Mouse (Mus musculus): Measurements from ENCODE around the gene Tmem156. TPM values are rescaled to one million over a fixed set of nuclear protein-coding genes. Genes with fewer than 3 reads are reported as not detected.

The Tmem156 gene
- polyA plus RNA-seq, 1 experiment from 2014 or later = not detected

DNA sequence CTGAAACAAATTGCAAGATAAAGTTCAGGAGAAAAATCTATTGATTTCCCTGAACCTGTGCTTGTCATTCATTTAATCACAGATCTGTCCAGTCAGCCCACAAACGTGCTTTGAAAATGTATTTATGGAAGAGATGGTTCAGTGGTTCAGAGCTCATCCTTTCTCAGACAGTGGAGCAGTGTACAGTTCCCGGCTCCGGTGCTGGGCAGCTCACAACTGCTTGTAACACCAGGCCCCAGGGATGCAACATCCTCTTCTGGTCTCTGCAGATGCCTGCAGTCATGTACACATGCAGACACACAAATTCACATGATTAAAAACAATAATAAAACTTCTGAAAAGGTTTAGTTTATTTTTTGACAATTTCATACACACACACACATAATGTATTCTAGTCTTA, 40.4 kb downstream of the Tmem156 start:
- no peak overlapping the region for H3K27ac ChIP-seq (ENCODE audit: low read depth, low read length)
- H3K4me3 ChIP-seq (ENCODE audit: low read depth, low read length) = no peak overlapping the region
- no peaks in the 10 kb centered on the region for H3K9me3 ChIP-seq (replicated peaks; ENCODE audit: control insufficient read depth, low read length)
- H3K9ac ChIP-seq (ENCODE audit: low read depth, low read length) = no peak overlapping the region
- WGBS (ENCODE audit: insufficient replicate concordance) = 84% methylated on average over 3 of the region's 3 CpGs
- H3K4me1 ChIP-seq (ENCODE audit: control insufficient read depth, insufficient read depth, low read length) = no peaks in the 10 kb centered on the region
- ATAC-seq (replicated peaks; ENCODE audit: insufficient number of reproducible peaks, low FRiP score, low TSS enrichment) = no peak
- H3K36me3 ChIP-seq (ENCODE audit: control insufficient read depth, insufficient read depth, low read length) = no peaks in the 10 kb centered on the region
- H3K27me3 ChIP-seq (ENCODE audit: control insufficient read depth, insufficient read depth, low read length) = no peaks in the 10 kb centered on the region
- H3K4me2 ChIP-seq = no peak overlapping the region

DNA sequence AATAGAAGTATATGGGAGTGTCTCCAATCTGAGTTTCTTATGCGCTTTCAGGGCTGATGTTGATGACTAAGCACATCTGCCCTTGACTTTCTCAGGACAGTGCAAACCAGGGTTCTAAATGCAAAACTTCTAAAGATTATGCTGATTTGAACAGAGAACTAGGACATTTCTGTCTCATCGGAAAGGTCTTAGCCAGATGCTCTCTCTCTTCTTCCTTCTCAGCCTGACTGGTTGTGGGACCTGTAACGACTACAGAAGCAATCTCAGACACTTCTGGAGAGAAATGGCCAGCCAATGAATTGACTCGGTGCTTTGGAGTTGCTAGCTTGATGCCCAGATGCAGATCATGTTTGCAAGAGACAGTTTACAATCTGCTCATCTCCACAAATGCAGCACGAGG, 42.1 kb downstream of the Tmem156 start:
- H3K27me3 ChIP-seq (ENCODE audit: control insufficient read depth, insufficient read depth, low read length) = no peaks in the 10 kb centered on the region
- no peaks in the 10 kb centered on the region for H3K36me3 ChIP-seq (ENCODE audit: control insufficient read depth, insufficient read depth, low read length)
- H3K4me1 ChIP-seq (ENCODE audit: control insufficient read depth, insufficient read depth, low read length) = no peaks in the 10 kb centered on the region
- no peak overlapping the region for H3K27ac ChIP-seq (ENCODE audit: low read depth, low read length)
- H3K9ac ChIP-seq (ENCODE audit: low read depth, low read length) = no peak overlapping the region
- H3K4me3 ChIP-seq (ENCODE audit: low read depth, low read length) = no peak overlapping the region
- no peak for ATAC-seq (replicated peaks; ENCODE audit: insufficient number of reproducible peaks, low FRiP score, low TSS enrichment)
- no peaks in the 10 kb centered on the region for H3K9me3 ChIP-seq (replicated peaks; ENCODE audit: control insufficient read depth, low read length)
- no peak overlapping the region for H3K4me2 ChIP-seq
- 76% methylated on average over 5 of the region's 5 CpGs for WGBS (ENCODE audit: insufficient replicate concordance)

DNA sequence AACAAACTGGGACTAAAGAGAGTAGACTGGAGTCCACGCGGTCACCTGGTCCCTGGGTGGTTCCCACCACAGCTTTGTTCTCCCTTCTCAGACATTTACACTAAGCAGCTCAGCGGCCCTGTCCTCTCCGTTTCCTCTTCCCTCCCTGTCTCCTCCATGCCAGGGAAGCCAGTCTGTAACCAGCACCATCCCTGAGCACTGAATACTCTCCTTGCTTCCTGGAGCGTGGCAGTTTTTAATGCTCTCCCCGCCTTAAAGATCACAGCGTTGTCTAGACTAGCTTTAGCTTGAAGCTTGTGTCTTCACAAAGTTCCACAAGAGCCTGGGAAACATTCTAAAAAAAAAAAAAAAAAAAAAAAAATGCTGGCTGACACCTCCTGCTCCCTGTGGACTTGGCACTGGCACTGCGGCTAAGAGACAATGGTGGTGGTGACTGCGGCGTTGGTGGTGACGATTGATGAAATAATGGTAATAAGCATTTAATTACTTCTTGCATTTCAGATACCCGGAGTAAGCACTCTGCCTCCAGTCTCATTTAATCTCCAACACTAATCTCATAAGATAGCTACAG, 44.6 kb downstream of the Tmem156 start:
- H3K27ac ChIP-seq (ENCODE audit: low read depth, low read length) = no peak overlapping the region
- H3K4me2 ChIP-seq = no peak overlapping the region
- no peak overlapping the region for H3K4me3 ChIP-seq (ENCODE audit: low read depth, low read length)
- no peak overlapping the region for H3K9ac ChIP-seq (ENCODE audit: low read depth, low read length)
- H3K27me3 ChIP-seq (ENCODE audit: control insufficient read depth, insufficient read depth, low read length) = no peaks in the 10 kb centered on the region
- 62% methylated on average over 12 of the region's 12 CpGs for WGBS (ENCODE audit: insufficient replicate concordance)
- no peaks in the 10 kb centered on the region for H3K4me1 ChIP-seq (ENCODE audit: control insufficient read depth, insufficient read depth, low read length)
- no peaks in the 10 kb centered on the region for H3K9me3 ChIP-seq (replicated peaks; ENCODE audit: control insufficient read depth, low read length)
- no peaks in the 10 kb centered on the region for H3K36me3 ChIP-seq (ENCODE audit: control insufficient read depth, insufficient read depth, low read length)
- ATAC-seq (replicated peaks; ENCODE audit: insufficient number of reproducible peaks, low FRiP score, low TSS enrichment) = no peak

DNA sequence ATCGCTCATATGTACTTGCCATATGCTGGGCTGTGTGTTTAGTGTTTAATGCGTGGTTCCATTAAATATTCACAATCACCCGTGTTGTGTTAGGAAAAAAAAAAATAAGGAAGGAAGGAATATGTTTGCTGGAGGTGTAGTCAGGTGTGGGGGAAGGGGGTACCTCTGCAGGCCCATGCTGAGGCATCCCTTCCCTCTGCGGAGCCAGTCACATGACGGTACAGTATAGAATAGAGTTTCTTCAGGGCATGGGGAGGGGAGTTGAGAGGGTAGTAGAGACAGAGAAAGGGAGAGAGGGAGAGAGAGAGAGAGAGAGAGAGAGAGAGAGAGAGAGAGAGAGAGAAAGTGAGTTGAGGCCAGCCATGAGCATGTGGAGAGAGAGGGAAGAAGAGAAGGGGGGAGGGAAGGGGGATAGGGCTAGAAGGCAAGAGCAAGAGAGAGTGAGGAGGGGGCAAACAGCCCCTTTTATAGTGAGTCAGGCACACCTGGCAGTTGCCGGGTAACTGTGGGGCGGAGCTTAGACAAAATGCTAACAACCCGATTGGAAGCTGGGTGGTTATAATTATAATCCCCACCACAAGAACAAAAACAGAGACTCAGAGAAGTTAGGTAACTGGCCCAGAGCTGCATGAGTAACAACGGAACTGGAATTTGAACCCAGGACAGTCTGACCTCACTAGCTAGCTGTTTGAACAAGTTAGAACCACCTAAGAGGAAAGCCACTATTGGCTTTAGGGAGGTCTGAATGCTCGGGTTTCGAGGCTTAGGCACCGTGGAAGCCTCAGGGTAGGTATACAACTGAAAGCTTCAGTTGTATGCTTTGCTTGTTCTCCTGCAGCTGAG, 45.3 kb downstream of the Tmem156 start:
- H3K27ac ChIP-seq (ENCODE audit: low read depth, low read length) = no peak overlapping the region
- no peak overlapping the region for H3K4me3 ChIP-seq (ENCODE audit: low read depth, low read length)
- no peaks in the 10 kb centered on the region for H3K36me3 ChIP-seq (ENCODE audit: control insufficient read depth, insufficient read depth, low read length)
- 66% methylated on average over 12 of the region's 12 CpGs for WGBS (ENCODE audit: insufficient replicate concordance)
- H3K4me2 ChIP-seq = no peak overlapping the region
- H3K4me1 ChIP-seq (ENCODE audit: control insufficient read depth, insufficient read depth, low read length) = no peaks in the 10 kb centered on the region
- H3K27me3 ChIP-seq (ENCODE audit: control insufficient read depth, insufficient read depth, low read length) = no peaks in the 10 kb centered on the region
- H3K9me3 ChIP-seq (replicated peaks; ENCODE audit: control insufficient read depth, low read length) = no peaks in the 10 kb centered on the region
- H3K9ac ChIP-seq (ENCODE audit: low read depth, low read length) = no peak overlapping the region
- no peak for ATAC-seq (replicated peaks; ENCODE audit: insufficient number of reproducible peaks, low FRiP score, low TSS enrichment)

DNA sequence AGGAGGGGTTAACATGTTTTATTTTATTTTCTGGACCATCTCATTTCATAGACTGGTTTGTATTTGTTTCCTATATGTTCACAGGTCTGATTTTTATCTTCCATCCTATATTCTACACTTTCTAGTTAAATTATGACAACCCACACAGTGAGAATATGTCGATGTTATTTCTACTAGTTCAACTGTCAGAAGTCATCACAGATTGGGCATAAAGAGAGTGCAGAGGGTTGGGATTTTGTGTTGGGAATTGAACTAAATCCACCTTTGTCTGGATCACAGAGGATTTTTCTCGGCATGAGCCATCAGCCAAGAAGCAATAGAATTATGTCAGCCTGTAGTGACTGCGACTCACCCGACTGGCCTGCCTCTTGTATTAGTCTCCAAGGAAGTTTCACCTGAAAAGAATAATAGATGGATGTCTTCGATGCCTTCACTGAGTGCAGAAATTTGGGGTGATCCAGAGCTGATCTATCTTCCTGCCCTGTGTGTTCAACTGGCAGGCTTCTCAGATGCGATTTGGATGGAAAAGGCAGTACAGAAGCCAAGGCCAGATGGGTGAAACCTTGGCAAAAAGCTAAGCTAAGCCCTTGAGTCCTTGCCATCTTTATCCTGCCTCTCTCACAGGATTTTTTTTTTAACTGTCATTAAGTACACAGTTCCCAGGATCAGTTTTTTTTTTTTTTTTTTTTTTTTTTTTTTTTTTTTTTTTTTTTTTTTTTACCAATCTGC, 46.1 kb downstream of the Tmem156 start:
- no peaks in the 10 kb centered on the region for H3K9me3 ChIP-seq (replicated peaks; ENCODE audit: control insufficient read depth, low read length)
- no peak for ATAC-seq (replicated peaks; ENCODE audit: insufficient number of reproducible peaks, low FRiP score, low TSS enrichment)
- no peak overlapping the region for H3K9ac ChIP-seq (ENCODE audit: low read depth, low read length)
- H3K4me1 ChIP-seq (ENCODE audit: control insufficient read depth, insufficient read depth, low read length) = no peaks in the 10 kb centered on the region
- no peak overlapping the region for H3K4me2 ChIP-seq
- H3K4me3 ChIP-seq (ENCODE audit: low read depth, low read length) = no peak overlapping the region
- no peaks in the 10 kb centered on the region for H3K27me3 ChIP-seq (ENCODE audit: control insufficient read depth, insufficient read depth, low read length)
- H3K27ac ChIP-seq (ENCODE audit: low read depth, low read length) = no peak overlapping the region
- no peaks in the 10 kb centered on the region for H3K36me3 ChIP-seq (ENCODE audit: control insufficient read depth, insufficient read depth, low read length)
- 76% methylated on average over 6 of the region's 6 CpGs for WGBS (ENCODE audit: insufficient replicate concordance)

DNA sequence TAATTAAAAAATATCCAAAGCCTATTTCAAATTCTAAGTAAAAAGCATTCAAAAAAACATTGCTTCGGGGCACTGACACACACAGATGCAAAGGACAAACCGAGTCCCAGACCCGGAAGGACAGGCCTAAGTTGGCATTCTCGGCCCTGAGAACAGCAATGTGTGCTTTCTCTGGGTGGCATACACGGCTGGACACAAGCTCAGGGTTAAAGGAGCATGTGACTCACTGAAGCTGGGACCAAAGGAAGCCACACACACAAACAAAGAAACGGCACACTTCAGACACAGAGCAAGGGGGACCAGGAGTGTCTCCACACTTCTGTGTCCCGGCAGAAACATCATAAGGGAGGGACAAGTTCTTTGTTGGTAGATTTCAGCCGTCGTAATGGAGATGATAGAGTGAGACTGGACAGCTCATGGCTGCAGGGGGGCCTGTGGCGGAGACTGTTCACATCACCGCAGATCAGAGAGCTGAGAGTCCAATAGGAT, 48.5 kb downstream of the Tmem156 start:
- Histone ChIP-seq H3K9ac (ENCODE audit: low read depth, low read length) (no peak overlapping the region), H3K36me3 (ENCODE audit: control insufficient read depth, insufficient read depth, low read length) (no peaks in the 10 kb centered on the region), H3K4me1 (ENCODE audit: control insufficient read depth, insufficient read depth, low read length) (no peaks in the 10 kb centered on the region), H3K27ac (ENCODE audit: low read depth, low read length) (no peak overlapping the region), H3K27me3 (ENCODE audit: control insufficient read depth, insufficient read depth, low read length) (no peaks in the 10 kb centered on the region), H3K4me2 (no peak overlapping the region), H3K9me3 (replicated peaks; ENCODE audit: control insufficient read depth, low read length) (no peaks in the 10 kb centered on the region), H3K4me3 (ENCODE audit: low read depth, low read length) (no peak overlapping the region)
- WGBS (ENCODE audit: insufficient replicate concordance) = 73% methylated on average over 11 of the region's 11 CpGs
- ATAC-seq (replicated peaks; ENCODE audit: insufficient number of reproducible peaks, low FRiP score, low TSS enrichment) = no peak

DNA sequence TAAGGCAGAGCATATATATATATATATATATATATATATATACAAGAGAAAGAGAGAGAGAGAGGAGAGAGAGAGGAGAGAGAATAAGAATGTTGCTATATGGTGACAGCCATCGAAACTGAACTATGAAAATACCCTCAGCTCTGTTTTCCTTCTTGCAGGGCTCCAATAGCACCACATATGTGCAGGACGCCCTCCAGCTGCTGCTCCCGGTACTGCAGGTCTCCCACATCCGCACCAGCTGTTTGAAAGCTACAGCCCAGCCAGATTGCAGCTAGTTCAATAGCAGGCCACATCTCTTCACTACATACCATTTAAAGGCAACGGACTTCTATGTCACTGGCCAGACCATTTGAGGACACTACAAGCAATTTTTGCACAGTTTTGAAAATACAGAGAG, 51.5 kb downstream of the Tmem156 start:
- Histone ChIP-seq H3K9me3 (replicated peaks; ENCODE audit: control insufficient read depth, low read length) (no peaks in the 10 kb centered on the region), H3K4me1 (ENCODE audit: control insufficient read depth, insufficient read depth, low read length) (no peaks in the 10 kb centered on the region), H3K9ac (ENCODE audit: low read depth, low read length) (no peak overlapping the region), H3K4me2 (no peak overlapping the region), H3K4me3 (ENCODE audit: low read depth, low read length) (no peak overlapping the region), H3K27me3 (ENCODE audit: control insufficient read depth, insufficient read depth, low read length) (no peaks in the 10 kb centered on the region), H3K36me3 (ENCODE audit: control insufficient read depth, insufficient read depth, low read length) (no peaks in the 10 kb centered on the region), H3K27ac (ENCODE audit: low read depth, low read length) (no peak overlapping the region)
- no peak for ATAC-seq (replicated peaks; ENCODE audit: insufficient number of reproducible peaks, low FRiP score, low TSS enrichment)
- 66% methylated on average over 5 of the region's 5 CpGs for WGBS (ENCODE audit: insufficient replicate concordance)

DNA sequence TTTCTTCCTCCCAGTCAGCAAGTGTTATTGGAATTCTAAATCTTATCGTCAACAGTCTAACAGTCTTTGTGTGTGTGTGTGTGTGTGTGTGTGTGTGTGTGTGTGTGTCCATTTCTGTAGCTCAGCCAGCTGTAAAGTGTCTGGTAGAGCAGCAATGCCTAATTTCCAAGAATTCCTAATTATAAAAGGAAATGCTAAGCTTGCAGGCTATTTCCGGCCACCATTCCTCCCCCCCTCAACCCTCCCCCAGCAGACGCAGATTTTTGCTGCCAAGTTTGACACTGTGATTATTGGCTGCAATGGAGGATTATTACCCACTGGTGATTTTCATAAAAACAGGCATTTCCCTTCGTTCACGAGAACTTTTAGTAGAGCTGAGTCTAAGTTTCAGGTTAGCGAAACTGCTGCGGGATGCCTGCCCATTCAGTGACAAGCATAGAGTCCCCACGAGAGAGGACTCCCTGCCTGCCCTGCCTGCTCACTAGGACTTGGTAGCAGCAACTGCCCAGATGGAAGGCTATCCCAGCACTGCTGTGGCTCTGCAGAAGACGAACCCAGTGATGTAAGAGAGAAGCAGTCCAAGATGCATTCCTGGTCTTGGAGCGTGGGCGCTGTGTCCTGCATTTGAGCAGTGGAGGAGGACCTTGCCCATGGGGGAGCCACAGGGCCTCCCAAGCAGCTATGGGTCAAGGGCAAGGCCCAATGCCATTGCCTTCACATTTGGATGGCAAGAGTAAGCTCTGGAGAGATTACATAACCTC, 52.9 kb downstream of the Tmem156 start:
- no peak overlapping the region for H3K4me2 ChIP-seq
- no peak for ATAC-seq (replicated peaks; ENCODE audit: insufficient number of reproducible peaks, low FRiP score, low TSS enrichment)

More for the DNA sequence above, 52.9 kb downstream of the Tmem156 start:
- H3K4me1 ChIP-seq (ENCODE audit: control insufficient read depth, insufficient read depth, low read length) = no peaks in the 10 kb centered on the region
- H3K9me3 ChIP-seq (replicated peaks; ENCODE audit: control insufficient read depth, low read length) = no peaks in the 10 kb centered on the region
- no peaks in the 10 kb centered on the region for H3K36me3 ChIP-seq (ENCODE audit: control insufficient read depth, insufficient read depth, low read length)
- H3K4me3 ChIP-seq (ENCODE audit: low read depth, low read length) = no peak overlapping the region
- H3K27ac ChIP-seq (ENCODE audit: low read depth, low read length) = 0 out of 2 replicates have a peak overlapping the region, but pooled peaks have one; percentile 3
- 79% methylated on average over 11 of the region's 11 CpGs for WGBS (ENCODE audit: insufficient replicate concordance)
- H3K27me3 ChIP-seq (ENCODE audit: control insufficient read depth, insufficient read depth, low read length) = no peaks in the 10 kb centered on the region
- no peak overlapping the region for H3K9ac ChIP-seq (ENCODE audit: low read depth, low read length)
